Mouse (Mus musculus): ENCODE results near the gene Psmc5. TPM values are rescaled to one million over a fixed set of nuclear protein-coding genes. Genes with fewer than 3 reads are reported as not detected.
"Not testable (repeated sequence)": the region's sequence is repeated elsewhere in the genome, so short reads cannot be mapped to it uniquely, and the experiment has no call there.

The Psmc5 gene
- polyA plus RNA-seq (2014; fragmentation: Nextera tagmentation; extraction: Ambion mirVana) = 396 and 404 TPM in 2 replicates

GRCm38 (mm10) chr11:106255685-106256451 is at the start of gene Psmc5, which contains the start of gene Ftsj3:
Gene Psmc5 (plus strand): TSS chr11:106256154.
Gene Ftsj3 (minus strand): TSS chr11:106256079.
- Histone ChIP-seq H3K9me3 (ENCODE audit: control insufficient read depth, low read length) (no peaks in the 10 kb centered on the region), H3K36me3 (ENCODE audit: control insufficient read depth, insufficient read depth, low read length) (peaks cover 9% of the 10 kb centered on the region)

GRCm38 (mm10) chr11:106212771-106213170 is 43.2 kb upstream of the Psmc5 start:
- WGBS = 90% methylated on average over 8 of the region's 8 CpGs
- no peaks in the 10 kb centered on the region for H3K9me3 ChIP-seq (ENCODE audit: control insufficient read depth, low read length)
- DNase-seq (ENCODE audit: low spot score, missing footprints) (no peak), ATAC-seq (ENCODE audit: low FRiP score) (no peak)
- no peak overlapping the region for H3K4me3 ChIP-seq (ENCODE audit: low read depth, low read length)
- H3K27me3 ChIP-seq (ENCODE audit: control insufficient read depth, insufficient read depth, low read length) = no peaks in the 10 kb centered on the region
- peaks cover 11% of the 10 kb centered on the region for H3K4me1 ChIP-seq (ENCODE audit: control insufficient read depth, insufficient read depth, low read length)
- no peak overlapping the region for H3K27ac ChIP-seq (ENCODE audit: low read depth, low read length)
- H3K4me2 ChIP-seq = no peak overlapping the region
- H3K9ac ChIP-seq (ENCODE audit: low read length) = no peak overlapping the region
- H3K36me3 ChIP-seq (ENCODE audit: control insufficient read depth, insufficient read depth, low read length) = peaks cover 10% of the 10 kb centered on the region

More at GRCm38 (mm10) chr11:106255685-106256451, at the start of gene Psmc5, which contains the start of gene Ftsj3:
- H3K4me1 ChIP-seq (ENCODE audit: control insufficient read depth, insufficient read depth, low read length) = peaks cover 15% of the 10 kb centered on the region
- WGBS = under 1% methylated on average over 42 of the region's 42 CpGs
- H3K4me2 ChIP-seq = peak within 1 kb of the TSS; percentile 64
- DNase-seq (ENCODE audit: low spot score, missing footprints) = peak; percentile 99
- peak within 1 kb of the TSS; percentile 60 for H3K27ac ChIP-seq (ENCODE audit: low read depth, low read length)
- H3K9ac ChIP-seq (ENCODE audit: low read length) = peak within 1 kb of the TSS; percentile 86
- peak within 1 kb of the TSS; percentile 88 for H3K4me3 ChIP-seq (ENCODE audit: low read depth, low read length)
- no peaks in the 10 kb centered on the region for H3K27me3 ChIP-seq (ENCODE audit: control insufficient read depth, insufficient read depth, low read length)
- peak; percentile 96 for ATAC-seq (ENCODE audit: low FRiP score)

GRCm38 (mm10) chr11:106214856-106215255 is 41.1 kb upstream of the Psmc5 start:
- H3K36me3 ChIP-seq (ENCODE audit: control insufficient read depth, insufficient read depth, low read length) = peaks cover 4% of the 10 kb centered on the region; the same call in 1 of the 2 replicates
- no peaks in the 10 kb centered on the region for H3K9me3 ChIP-seq (ENCODE audit: control insufficient read depth, low read length)
- WGBS = 95% methylated on average over 5 of the region's 5 CpGs
- no peak overlapping the region; the same call in 1 of the 2 replicates for H3K4me3 ChIP-seq (ENCODE audit: low read depth, low read length)
- no peak overlapping the region for H3K9ac ChIP-seq (ENCODE audit: low read length)
- H3K27ac ChIP-seq (ENCODE audit: low read depth, low read length) = no peak overlapping the region
- H3K4me1 ChIP-seq (ENCODE audit: control insufficient read depth, insufficient read depth, low read length) = peaks cover 21% of the 10 kb centered on the region
- no peak for DNase-seq (ENCODE audit: low spot score, missing footprints)
- ATAC-seq (ENCODE audit: low FRiP score) = no peak
- H3K27me3 ChIP-seq (ENCODE audit: control insufficient read depth, insufficient read depth, low read length) = no peaks in the 10 kb centered on the region
- H3K4me2 ChIP-seq = no peak overlapping the region; the same call in 1 of the 2 replicates

- Histone ChIP-seq H3K9me3 (ENCODE audit: control insufficient read depth, low read length) (no peaks in the 10 kb centered on the region), H3K4me3 (ENCODE audit: low read depth, low read length) (peak overlapping the region; percentile 57), H3K27me3 (ENCODE audit: control insufficient read depth, insufficient read depth, low read length) (no peaks in the 10 kb centered on the region), H3K36me3 (ENCODE audit: control insufficient read depth, insufficient read depth, low read length) (peaks cover 4% of the 10 kb centered on the region; the same call in 1 of the 2 replicates), H3K4me2 (peak overlapping the region; percentile 60), H3K9ac (ENCODE audit: low read length) (peak overlapping the region; percentile 79), H3K4me1 (ENCODE audit: control insufficient read depth, insufficient read depth, low read length) (peaks cover 21% of the 10 kb centered on the region), H3K27ac (ENCODE audit: low read depth, low read length) (no peak overlapping the region)
- DNase-seq (ENCODE audit: low spot score, missing footprints) (no peak), ATAC-seq (ENCODE audit: low FRiP score) (no peak)
- 30% methylated on average over 7 of the region's 7 CpGs for WGBS
Observed at GRCm38 (mm10) chr11:106215450-106215859, 40.5 kb upstream of the Psmc5 start.

GRCm38 (mm10) chr11:106215927-106216729 is 39.8 kb upstream of the Psmc5 start, which contains the start of gene Ccdc47:
Gene Ccdc47 (minus strand): TSS chr11:106216344.
- Histone ChIP-seq H3K4me1 (ENCODE audit: control insufficient read depth, insufficient read depth, low read length) (peaks cover 21% of the 10 kb centered on the region), H3K9me3 (ENCODE audit: control insufficient read depth, low read length) (no peaks in the 10 kb centered on the region), H3K36me3 (ENCODE audit: control insufficient read depth, insufficient read depth, low read length) (peaks cover 3% of the 10 kb centered on the region; the same call in 1 of the 2 replicates), H3K4me2 (peak within 1 kb of the TSS; percentile 60), H3K27ac (ENCODE audit: low read depth, low read length) (peak within 1 kb of the TSS; percentile 81), H3K9ac (ENCODE audit: low read length) (peak within 1 kb of the TSS; percentile 79), H3K27me3 (ENCODE audit: control insufficient read depth, insufficient read depth, low read length) (no peaks in the 10 kb centered on the region), H3K4me3 (ENCODE audit: low read depth, low read length) (peak within 1 kb of the TSS; percentile 57)
- ATAC-seq (ENCODE audit: low FRiP score) (peak; percentile 97), DNase-seq (ENCODE audit: low spot score, missing footprints) (peak; percentile 99)
- under 1% methylated on average over 46 of the region's 46 CpGs for WGBS

GRCm38 (mm10) chr11:106216730-106217490 is 39.0 kb upstream of the Psmc5 start, which contains the start of gene Ddx42:
Gene Ddx42 (plus strand): TSS chr11:106216926.
- H3K9me3 ChIP-seq (ENCODE audit: control insufficient read depth, low read length) = no peaks in the 10 kb centered on the region
- peak within 1 kb of the TSS; percentile 57 for H3K4me3 ChIP-seq (ENCODE audit: low read depth, low read length)
- peak; percentile 94 for ATAC-seq (ENCODE audit: low FRiP score)
- H3K27me3 ChIP-seq (ENCODE audit: control insufficient read depth, insufficient read depth, low read length) = no peaks in the 10 kb centered on the region
- DNase-seq (ENCODE audit: low spot score, missing footprints) = peak; percentile 99
- H3K4me1 ChIP-seq (ENCODE audit: control insufficient read depth, insufficient read depth, low read length) = peaks cover 21% of the 10 kb centered on the region
- no peaks in the 10 kb centered on the region; the same call in 1 of the 2 replicates for H3K36me3 ChIP-seq (ENCODE audit: control insufficient read depth, insufficient read depth, low read length)
- H3K27ac ChIP-seq (ENCODE audit: low read depth, low read length) = peak within 1 kb of the TSS; percentile 81
- peak within 1 kb of the TSS; percentile 79 for H3K9ac ChIP-seq (ENCODE audit: low read length)
- under 1% methylated on average over 69 of the region's 70 CpGs for WGBS
- peak within 1 kb of the TSS; percentile 60 for H3K4me2 ChIP-seq

- WGBS = 94% methylated on average over 3 of the region's 3 CpGs
Observed at GRCm38 (mm10) chr11:106220603-106221002, 35.4 kb upstream of the Psmc5 start.

GRCm38 (mm10) chr11:106233978-106234377 is 22.0 kb upstream of the Psmc5 start:
- not testable (repeated sequence) for H3K9me3 ChIP-seq (ENCODE audit: control insufficient read depth, low read length); DNase-seq (ENCODE audit: low spot score, missing footprints); H3K4me1 ChIP-seq (ENCODE audit: control insufficient read depth, insufficient read depth, low read length); H3K27ac ChIP-seq (ENCODE audit: low read depth, low read length); H3K4me3 ChIP-seq (ENCODE audit: low read depth, low read length); H3K4me2 ChIP-seq; H3K27me3 ChIP-seq (ENCODE audit: control insufficient read depth, insufficient read depth, low read length); ATAC-seq (ENCODE audit: low FRiP score); H3K9ac ChIP-seq (ENCODE audit: low read length)
- H3K36me3 ChIP-seq (ENCODE audit: control insufficient read depth, insufficient read depth, low read length) = peaks cover 21% of the 10 kb centered on the region
- 88% methylated on average over 8 of the region's 8 CpGs for WGBS

More at GRCm38 (mm10) chr11:106220603-106221002, 35.4 kb upstream of the Psmc5 start:
- Histone ChIP-seq H3K27ac (ENCODE audit: low read depth, low read length) (no peak overlapping the region), H3K4me3 (ENCODE audit: low read depth, low read length) (no peak overlapping the region), H3K9me3 (ENCODE audit: control insufficient read depth, low read length) (no peaks in the 10 kb centered on the region), H3K36me3 (ENCODE audit: control insufficient read depth, insufficient read depth, low read length) (peaks cover 3% of the 10 kb centered on the region; the same call in 1 of the 2 replicates), H3K9ac (ENCODE audit: low read length) (no peak overlapping the region), H3K4me1 (ENCODE audit: control insufficient read depth, insufficient read depth, low read length) (peaks cover 11% of the 10 kb centered on the region), H3K4me2 (no peak overlapping the region), H3K27me3 (ENCODE audit: control insufficient read depth, insufficient read depth, low read length) (no peaks in the 10 kb centered on the region)
- no peak for ATAC-seq (ENCODE audit: low FRiP score)
- no peak for DNase-seq (ENCODE audit: low spot score, missing footprints)

All from midbrain, embryonic 11.5 days (tissue).